Mouse (Mus musculus) embryo, embryonic 11 days (tissue): ENCODE measurements at regions not wholly inside any gene's neighbourhood (a gene's known extent, or its start where the extent isn't known, plus 50 kb on each side); places are given as distances from the start of the nearest gene placed in this dataset.

Experiments
- DNase-seq: peaks from one replicate; pipeline ENCODE4 v3.0.0-alpha.2; 2015

- peak; percentile 16 for DNase-seq
Observed at GRCm38 (mm10) chr10:91300067-91300466, 119.0 kb upstream of the Tmpo start.

DNA sequence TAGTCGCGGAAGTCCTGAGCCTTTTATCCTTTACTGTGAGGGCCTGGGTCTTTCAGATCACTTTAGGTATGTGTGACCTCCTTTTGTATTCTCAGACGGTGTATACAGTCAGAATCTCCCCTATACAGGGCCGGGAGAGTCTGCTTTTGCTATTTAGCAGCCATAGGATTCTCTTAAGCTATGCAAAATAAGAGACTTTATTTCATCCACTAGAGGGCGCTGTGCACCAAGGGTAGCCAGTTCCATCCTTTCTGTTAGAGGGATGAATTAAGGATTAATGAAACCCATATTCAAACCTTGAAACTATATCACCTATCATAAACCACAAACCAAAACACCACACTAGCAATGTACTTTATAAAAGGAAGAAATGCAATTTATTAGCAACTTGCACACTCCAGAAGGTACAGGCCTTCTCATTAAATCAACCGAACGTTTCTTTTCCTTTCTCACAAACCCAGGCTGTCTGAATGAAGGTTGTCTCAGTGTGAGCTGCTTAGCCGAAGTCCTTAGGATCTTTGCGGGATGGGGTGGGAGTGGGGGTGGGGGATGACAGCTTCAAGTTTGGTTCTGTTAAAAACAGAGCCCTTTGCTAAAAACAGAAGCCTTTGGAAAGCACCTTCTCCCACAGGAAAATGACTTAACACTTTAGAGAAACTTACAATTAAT is 116.8 kb upstream of the Tmpo start:
- peak; percentile 89 for DNase-seq

DNA sequence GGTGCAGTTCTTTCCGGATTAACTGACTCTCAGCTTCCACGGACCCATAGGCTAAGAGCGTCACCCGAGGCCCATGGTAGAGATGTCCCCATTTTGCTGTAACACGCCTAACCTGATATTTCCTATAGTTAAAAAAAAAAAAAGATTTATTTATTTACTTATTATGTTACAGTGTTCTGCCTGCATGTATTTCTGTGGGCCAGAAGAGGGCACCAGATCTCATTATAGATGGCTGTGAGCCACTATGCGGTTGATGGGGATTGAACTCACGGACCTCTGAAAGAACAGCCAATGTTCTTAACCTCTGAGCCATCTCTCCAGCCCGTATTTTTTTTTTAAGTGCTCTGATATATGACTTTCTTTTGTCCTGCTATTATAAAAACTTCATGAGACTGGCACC is 114.2 kb upstream of the Tmpo start:
- peak; percentile 12 for DNase-seq

GRCm38 (mm10) chr10:91293226-91293625 is 112.1 kb upstream of the Tmpo start:
- no peak for DNase-seq

DNA sequence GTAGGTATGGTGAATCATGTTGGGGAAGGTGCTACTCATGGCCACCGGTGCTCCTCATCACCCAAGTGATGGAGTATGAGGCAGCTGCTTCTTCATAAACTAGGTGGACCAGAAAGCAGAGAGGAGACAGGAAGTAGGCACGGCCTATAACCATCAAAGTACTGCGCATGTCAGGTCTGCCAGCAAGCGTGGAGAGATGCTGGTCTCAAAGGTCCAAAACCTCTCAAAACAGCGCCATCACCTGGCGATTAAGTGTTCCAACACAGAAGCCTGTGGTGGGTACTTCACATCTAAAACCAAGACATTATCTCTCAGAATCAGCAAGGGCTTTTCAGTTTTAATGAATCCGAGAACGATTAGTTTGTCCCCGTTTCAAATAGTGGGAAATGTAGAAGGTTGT is 103.1 kb upstream of the Tmpo start:
- DNase-seq = no peak

DNA sequence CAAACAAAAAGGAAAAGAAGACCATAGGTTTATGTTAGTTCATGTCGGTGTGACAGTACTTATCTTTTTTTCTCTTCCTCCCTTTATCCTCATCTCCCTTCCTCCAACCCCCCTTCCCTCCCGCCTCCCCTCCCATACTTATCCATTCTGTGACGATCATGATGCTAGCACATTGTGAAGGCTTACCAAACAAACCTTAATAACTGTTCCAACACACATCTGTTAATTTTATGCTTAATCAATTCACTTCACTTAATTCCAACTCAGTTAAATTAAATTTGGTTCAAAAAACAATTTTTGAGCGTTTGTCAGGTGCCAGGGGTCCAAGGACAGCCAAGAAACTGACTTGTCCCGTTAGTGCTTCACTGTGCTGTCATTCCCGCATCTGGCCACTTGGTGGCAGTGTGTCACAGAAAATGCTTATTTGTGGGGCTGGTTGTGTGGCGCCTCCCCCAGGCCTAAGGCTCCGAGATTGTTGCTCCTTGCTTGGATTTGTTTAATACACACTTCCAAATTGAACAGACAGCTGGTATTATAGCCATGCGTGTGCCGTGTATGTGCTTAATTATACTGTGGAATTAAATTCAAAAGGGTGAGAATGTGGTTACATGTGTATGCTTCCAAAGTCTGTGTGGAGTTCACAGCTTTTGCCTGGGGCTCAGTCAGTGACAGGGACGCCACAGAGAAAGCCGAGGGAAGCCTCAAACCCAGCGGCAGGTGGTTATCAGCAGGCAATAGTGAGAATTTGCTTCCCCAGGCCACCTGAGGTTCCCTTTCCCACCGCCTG is 90.0 kb upstream of the Tmpo start:
- peak; percentile 83 for DNase-seq

GRCm38 (mm10) chr10:91270268-91270954 is 89.3 kb upstream of the Tmpo start:
- DNase-seq = peak; percentile 88

DNA sequence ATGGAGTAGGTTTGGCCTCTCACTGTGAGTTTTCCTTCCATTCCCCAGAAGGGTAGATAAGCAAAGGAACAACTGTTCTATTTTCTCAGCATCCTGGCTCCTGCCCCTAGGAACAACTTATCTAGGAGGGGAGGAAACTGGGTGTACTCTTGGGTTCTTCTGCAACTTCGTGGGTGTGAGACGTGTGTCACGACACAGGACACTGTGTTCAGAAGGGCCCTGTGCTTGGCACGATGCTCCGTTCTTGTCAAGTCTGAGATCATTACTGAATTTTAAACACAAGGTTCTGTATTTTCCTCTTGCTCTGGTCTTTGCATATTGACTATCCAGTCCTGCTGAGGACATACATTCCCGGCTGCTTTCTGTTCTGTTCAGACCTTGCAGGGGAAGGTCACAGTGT is 86.8 kb upstream of the Tmpo start:
- DNase-seq = no peak

- no peak for DNase-seq
Observed at GRCm38 (mm10) chr10:91260416-91260815, 79.3 kb upstream of the Tmpo start.

DNA sequence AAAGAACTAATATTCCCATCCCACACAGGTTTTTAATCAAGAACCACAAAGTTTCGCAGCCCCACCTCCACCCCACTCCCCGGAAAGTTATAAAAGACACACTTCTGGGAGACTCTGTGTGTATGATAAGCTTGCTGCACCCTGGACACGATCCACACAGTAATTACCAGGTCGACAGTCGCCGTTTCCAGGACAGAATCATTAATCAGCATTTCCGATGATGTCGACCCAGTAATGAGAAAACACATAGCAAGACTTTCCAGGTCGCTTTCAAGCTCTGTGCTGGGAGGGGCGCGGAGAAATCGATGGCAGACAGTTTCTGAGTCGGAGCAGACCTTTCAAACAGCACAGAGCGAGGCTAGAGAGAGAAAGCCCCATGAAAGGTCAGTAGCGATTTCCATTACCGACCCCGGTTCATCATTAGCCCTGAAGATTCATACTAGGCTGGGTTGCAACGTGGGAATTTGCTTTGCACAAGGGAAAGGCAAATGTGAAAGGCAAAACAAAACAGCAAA is 68.6 kb upstream of the Tmpo start:
- DNase-seq = peak; percentile 31

- no peak for DNase-seq
Observed at GRCm38 (mm10) chr10:91244297-91244696, 63.2 kb upstream of the Tmpo start.

GRCm38 (mm10) chr10:91242491-91243046 is 61.5 kb upstream of the Tmpo start:
- DNase-seq = no peak

- peak; percentile 81 for DNase-seq
Observed at GRCm38 (mm10) chr10:91241611-91242005, 60.5 kb upstream of the Tmpo start.

DNA sequence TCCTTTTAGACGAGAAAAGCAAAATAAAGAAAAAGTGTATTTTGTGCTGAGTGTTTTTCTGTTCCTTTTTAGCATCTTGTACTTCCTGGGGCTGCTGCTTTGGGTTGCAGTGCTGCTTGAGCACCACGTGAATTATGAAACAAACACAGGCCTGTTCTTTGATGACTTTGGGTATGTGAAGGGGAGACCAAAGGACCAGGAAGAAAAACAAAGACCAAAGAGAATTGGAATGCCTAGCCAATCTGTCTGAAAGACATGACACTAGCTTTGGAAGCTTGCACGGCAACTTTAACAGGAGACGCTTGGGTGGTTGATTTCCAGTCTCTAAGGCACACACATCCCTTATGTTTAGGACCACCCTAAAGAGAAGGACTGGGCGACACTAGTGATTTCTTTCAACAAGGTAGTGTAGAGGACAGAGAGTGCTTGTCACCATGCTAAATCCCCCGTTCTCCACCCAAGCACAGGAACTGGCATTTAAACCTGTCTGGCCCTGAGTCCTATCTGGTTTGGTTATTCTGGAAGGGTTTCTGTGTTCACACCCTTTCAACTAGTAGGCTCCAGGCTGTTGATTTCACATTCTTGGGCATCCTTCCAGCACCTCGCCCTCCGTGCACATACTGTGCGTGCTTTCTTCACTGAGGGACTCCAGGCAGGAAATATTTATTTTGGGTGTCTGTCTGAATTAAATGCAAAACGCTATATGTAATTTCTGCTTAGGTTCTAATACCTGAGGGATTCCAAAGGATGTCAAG is 59.9 kb upstream of the Tmpo start:
- DNase-seq = no peak

DNA sequence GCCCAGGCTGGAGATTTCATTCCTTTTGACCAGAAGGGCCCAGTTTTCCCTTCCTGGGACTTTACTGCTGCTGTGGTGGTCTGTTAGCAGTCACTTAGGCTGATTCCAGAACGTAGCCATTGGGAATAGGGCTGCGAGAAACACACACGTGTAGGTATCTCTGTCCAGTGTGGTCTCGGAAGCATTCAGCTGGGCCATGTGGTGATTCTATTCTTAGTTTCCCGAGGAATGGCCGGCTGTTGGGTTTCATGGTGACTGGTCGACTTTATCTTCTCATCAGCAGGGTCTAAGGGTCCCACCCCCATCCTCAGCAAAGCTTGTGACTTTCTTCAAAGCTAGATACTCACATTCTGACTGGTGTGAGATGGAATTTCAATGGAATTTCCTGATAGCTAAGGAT is 59.2 kb upstream of the Tmpo start:
- DNase-seq = no peak

DNA sequence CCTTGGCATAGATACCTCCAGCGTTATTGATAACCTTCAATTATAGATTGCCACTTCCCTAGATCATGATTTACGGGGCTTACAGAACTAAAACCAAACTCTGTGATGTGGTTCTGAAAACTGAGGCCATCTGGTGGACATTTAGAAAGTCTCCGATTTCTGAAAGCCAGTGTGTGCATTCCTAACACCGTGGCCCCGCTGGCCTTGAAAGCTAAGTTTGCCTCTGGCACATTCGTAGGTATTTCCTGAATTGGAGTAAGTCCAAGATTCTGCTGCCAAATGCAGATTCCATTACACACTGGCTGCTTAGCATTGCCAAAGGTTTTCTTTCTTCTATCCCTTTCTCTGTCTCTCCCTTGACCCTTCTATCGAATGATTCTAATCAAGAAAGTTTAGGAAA is 55.7 kb upstream of the Tmpo start:
- DNase-seq = peak; percentile 83

DNA sequence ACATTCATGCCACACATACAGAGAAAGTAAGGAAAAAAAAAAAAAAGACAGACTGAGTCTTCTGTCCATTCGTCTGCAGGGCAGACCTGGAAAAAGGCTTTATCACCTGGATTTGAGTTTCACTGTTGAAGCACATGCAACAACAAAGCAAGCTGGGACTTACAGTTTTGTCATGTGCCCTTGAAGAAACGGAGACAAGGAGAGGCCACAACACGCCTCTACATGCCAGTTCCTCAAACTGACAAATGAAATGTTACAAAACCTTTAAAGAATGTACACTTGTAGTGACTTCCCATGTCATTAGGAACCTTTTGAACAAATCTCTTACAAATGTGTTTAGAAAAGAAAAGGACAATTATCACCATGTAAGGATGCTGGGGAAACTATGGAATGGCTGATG is 53.6 kb upstream of the Tmpo start:
- no peak for DNase-seq
